Mouse (Mus musculus) gastrocnemius, postnatal 14 days (tissue): ENCODE results near the gene Hsd17b2. TPM values are rescaled to one million over a fixed set of nuclear protein-coding genes. Genes with fewer than 3 reads are reported as not detected.
"Not testable (repeated sequence)": the region's sequence is repeated elsewhere in the genome, so short reads cannot be mapped to it uniquely, and the experiment has no call there.

ENCODE experiments used
- DNase-seq: peaks from one replicate; pipeline ENCODE4 v3.0.0; 2021; ENCODE audit warnings: mixed read lengths
- intact Hi-C: fragments of 180-260 bp; cut with DNase I; formaldehyde crosslinking; loops from one replicate; pipeline ENCODE4 v1.15.1; 2025; ENCODE audit warnings: low total_unique reads
- total RNA-seq, 2 experiments: library from RNA; stranded (reverse); gene quantifications; 2 replicates each; pipeline ENCODE4 v1.2.3; 2021

Hsd17b2 gene
- total RNA-seq, 2 experiments from 2014 or later = not detected

DNA sequence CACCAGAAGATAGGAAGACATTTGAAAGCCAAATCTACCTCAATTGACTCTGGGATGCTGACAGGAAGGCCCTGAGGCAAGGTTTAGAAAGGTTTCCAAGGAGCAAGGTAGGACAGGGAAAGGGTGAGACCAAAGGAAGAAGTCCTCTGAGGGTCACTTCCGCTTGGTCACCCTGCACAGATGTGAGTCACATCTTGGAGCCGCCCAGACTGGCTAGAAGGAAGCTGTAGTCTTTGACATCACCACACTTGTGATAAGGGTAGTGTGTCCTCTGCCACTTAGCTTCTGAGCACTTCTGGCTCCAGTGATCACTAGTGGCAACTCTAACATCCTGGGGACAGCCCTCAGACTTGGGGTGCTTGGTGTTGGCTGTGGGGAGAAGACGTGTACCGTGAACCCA, 4.4 kb downstream of the Hsd17b2 start:
- intact Hi-C loops = no loop called here

GRCm38 (mm10) chr8:117712226-117712625, 10.5 kb downstream of the Hsd17b2 start:
- DNase-seq = no peak
- intact Hi-C loops = no loop called here

More for the DNA sequence above, 4.4 kb downstream of the Hsd17b2 start:
- no peak for DNase-seq

GRCm38 (mm10) chr8:117714604-117715003, 12.9 kb downstream of the Hsd17b2 start:
- intact Hi-C loops = no loop called here
- DNase-seq = no peak

DNA sequence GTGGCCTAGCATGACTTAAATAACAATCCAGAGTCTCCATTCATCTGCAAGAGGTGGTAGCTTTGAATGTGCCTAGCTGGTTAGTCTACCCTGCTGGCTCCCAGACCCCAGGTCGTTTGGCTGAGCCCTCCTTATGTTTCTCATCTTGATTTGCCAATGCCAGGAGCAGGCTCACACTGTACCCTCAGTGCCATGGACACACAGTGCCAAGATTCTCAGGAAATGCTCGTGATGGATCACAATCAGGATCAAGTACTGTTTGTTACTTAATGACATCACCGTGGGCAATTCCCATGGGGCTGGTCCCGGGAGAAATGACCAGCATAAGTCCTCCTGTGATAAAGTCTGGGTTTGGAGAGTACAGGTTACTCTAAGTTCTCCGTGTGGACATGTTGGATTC, 14.2 kb downstream of the Hsd17b2 start:
- intact Hi-C loops = no loop called here
- DNase-seq = no peak

GRCm38 (mm10) chr8:117718152-117718860, 16.6 kb downstream of the Hsd17b2 start:
- DNase-seq = no peak
- intact Hi-C loops = no loop called here

- intact Hi-C loops = no loop called here
Observed at GRCm38 (mm10) chr8:117726467-117726866, 24.8 kb downstream of the Hsd17b2 start.

DNA sequence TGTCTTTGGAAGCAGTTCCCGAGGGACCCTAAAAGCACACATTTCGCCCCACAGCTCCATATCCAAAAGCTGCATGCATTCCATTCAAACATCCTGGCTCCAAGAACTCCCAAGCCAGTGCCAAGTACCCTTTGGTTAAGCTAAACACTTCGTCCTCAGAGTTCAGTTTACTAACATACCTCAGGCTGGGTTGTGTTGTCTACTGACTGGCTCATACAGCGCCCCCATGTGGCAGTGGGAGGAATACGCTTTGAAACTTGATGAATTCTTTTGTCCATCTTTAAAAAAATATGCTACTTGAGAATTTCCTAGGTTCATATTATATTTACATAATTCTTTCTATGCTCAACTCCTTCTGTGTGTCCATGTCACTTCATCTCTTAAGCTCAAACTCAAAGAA, 25.9 kb downstream of the Hsd17b2 start:
- intact Hi-C loops = no loop called here
- DNase-seq = no peak

More at GRCm38 (mm10) chr8:117726467-117726866, 24.8 kb downstream of the Hsd17b2 start:
- DNase-seq = no peak

- DNase-seq = no peak
- intact Hi-C loops = no loop called here
Observed at GRCm38 (mm10) chr8:117728234-117728633, 26.5 kb downstream of the Hsd17b2 start.

DNA sequence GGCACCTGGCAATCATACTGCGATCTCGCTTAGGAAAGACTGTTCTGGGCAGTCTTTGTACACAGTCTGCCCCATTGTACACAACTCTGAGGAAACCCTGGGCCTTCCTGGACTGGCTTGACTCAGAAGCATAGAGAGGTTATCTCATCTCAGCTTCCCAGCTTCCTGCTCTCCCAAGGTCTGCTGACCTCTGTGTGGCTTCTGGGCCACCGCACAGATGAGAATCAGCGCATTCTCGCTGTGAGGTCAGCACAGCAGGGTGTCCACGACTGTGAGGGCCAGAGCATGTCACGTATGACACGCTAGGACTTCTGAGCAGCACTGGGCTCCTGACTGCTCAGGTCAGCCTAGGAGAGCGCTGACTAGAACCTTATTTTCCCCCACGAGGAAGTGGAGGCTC, 29.3 kb downstream of the Hsd17b2 start:
- intact Hi-C loops = no loop called here

GRCm38 (mm10) chr8:117736657-117737175, 35.0 kb downstream of the Hsd17b2 start:
- intact Hi-C loops = no loop called here
- no peak for DNase-seq

More for the DNA sequence above, 29.3 kb downstream of the Hsd17b2 start:
- DNase-seq = no peak

GRCm38 (mm10) chr8:117738206-117738605, 36.5 kb downstream of the Hsd17b2 start:
- DNase-seq, intact Hi-C loops: not testable (repeated sequence)

DNA sequence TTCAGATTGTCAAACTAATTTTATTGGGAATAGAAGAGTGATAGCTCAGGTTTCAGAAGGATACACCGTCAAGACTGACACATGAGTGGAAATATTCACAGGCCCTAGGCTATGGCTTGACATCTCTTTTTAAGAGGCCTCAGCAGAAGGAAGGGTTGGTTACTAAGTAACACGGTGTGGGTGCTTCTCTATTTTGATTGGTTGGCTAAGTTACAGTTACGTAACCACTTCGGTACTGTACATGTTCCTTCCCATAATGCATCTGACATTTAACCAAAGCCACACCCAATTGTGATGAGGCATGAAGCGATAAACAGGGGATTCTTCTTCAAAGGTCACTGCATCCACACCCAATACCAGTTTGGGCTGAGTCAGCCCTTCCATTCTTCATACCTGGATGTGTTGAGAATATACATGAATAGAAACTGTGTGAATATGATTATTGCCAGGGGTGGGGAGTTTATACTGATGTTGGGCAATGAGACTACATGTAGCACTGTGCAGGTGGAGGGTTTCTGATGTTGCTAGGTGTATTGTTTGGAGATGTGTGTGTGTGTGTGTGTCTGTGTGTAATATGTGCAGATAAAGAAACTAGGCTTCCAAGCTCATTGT, 38.8 kb downstream of the Hsd17b2 start:
- intact Hi-C loops = no loop called here
- DNase-seq = no peak

- intact Hi-C loops = no loop called here
- no peak for DNase-seq
Observed at GRCm38 (mm10) chr8:117742431-117743012, 40.8 kb downstream of the Hsd17b2 start.

- intact Hi-C loops = no loop called here
- DNase-seq = no peak
Observed at GRCm38 (mm10) chr8:117746651-117747050, 44.9 kb downstream of the Hsd17b2 start.

- DNase-seq = no peak
- intact Hi-C loops = no loop called here
Observed at GRCm38 (mm10) chr8:117747428-117747827, 45.7 kb downstream of the Hsd17b2 start.

- intact Hi-C loops = no loop called here
- DNase-seq = no peak
Observed at GRCm38 (mm10) chr8:117747886-117748730, 46.4 kb downstream of the Hsd17b2 start.

DNA sequence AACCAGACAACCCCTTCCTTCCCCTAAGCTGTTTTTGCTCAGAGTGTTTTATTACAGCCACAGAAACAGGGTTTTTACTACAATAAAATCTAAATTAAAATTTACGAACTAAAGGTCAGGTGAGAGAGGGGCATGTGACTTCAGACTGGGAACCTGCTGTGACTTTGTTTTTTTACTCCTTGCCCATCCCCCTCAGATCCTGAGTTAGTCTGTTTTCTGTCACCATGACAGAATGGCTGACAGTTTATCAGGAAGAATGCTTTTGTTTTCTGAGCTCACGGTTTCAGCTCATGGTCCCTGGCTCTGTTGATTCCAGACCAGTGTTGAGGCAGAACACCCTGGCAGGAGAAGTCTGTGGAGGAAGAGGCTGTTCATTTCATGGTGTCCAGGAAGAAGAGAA, 47.7 kb downstream of the Hsd17b2 start:
- DNase-seq = no peak
- intact Hi-C loops = no loop called here

GRCm38 (mm10) chr8:117757900-117758299, 56.2 kb downstream of the Hsd17b2 start:
- DNase-seq = no peak
- intact Hi-C loops = no loop called here

DNA sequence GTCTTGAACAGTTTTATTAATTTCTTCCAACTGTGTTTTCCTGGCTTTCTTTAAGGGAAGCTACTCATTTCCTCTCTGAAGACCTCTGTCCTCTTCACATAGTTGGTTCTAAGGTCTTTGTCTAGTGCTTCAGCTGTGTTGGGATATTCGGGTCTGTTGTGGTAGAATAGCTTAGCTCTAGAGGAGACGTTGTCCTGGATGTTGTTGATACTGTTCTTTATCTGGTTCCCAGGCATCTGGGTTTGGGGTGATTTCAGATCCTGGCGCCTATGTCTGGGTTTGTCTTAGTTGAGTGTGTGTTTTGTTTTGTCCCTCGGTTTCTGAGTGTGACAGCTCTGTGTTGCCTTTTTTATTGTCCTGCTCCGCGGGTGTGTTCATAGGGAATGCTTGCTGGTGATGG, 61.1 kb downstream of the Hsd17b2 start:
- intact Hi-C loops = no loop called here
- DNase-seq = no peak

DNA sequence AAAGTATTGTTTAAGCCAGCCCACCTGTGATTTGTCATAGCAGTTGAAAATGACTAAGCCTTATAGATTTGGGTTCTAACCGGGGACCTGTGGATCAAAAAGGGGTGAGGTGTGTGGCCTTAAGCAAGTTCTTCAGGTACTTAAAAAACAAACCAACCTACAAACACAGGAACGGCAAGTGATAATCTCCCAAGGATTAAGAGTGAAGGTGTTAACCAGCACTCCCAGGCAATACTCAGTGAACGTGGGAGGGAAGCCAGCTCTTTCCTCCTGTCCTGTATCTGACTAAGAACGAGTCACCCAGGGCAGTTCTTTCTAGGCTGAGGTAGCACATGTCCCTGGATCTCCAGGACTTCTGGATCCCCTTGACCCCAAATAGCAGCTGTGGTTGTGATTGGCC, 62.9 kb downstream of the Hsd17b2 start:
- no peak for DNase-seq
- intact Hi-C loops = no loop called here
